Mouse (Mus musculus) skeletal muscle tissue, adult 2 months (tissue): ENCODE results near the gene Arsa.
A peak's percentile ranks its signal among the peaks of the same experiment; 100 is the strongest.
"Not testable (repeated sequence)": the region's sequence is repeated elsewhere in the genome, so short reads cannot be mapped to it uniquely, and the experiment has no call there.

Source experiments
- DNase-seq: peaks from one replicate; pipeline ENCODE4 v3.0.0-alpha.2; 2012; ENCODE audit warnings: low read depth, low spot score

Gene Arsa

DNA sequence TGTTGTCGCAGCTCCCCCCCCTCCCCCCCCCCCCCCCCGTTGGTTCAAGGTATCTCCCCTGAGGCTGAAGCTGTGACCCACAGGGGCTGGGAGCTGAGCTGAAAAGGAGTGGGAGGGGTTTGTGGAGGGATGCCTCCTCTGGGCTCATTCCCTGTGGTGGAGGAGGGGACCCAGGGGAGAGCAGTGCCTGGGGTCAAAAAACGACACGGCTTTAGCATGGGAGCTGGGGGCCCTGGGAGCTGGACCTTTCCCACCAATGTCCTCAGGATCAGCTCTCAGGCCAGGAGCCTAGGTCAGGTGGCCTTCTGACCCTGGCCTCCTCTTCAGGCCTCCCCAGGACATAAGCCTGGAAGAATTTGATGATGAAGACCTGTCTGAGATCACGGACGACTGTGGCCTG lies 22.4 kb downstream of the Arsa start:
- DNase-seq, result no peak

DNA sequence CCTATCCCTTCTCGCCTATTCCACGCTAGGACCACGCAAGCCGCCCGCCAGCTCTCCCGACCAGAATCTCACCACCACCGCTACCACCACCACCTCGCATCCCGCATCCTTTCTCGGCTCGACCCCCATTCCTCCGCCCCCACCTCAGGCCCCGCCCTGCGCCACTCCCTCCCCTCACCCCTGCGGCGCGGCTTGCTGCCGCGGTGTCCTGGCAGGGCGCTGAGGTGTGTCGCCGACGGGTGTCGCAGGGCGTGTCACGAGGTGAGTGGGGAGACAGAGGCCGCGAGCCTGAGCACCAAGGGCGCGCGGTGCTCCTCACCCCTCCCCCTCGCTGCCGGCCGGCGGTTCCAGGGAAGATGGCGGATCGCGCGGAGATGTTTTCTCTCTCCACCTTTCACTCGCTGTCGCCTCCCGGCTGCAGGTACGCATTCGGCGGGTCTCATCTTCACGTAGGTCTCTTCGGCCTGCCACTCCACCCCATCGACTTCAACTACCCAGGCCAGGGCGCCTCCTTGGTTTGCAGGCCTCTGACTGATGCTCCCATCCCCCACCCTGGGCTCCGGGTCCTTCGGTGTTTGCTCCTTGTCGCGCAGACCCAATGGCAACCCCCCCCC lies 23.3 kb downstream of the Arsa start, which contains the start of gene Mapk8ip2:
Gene Mapk8ip2 (plus strand): TSS at position 49 of the 614 bp plus-strand sequence.
- DNase-seq, result no peak

- DNase-seq, result no peak
These were observed 24.0 kb downstream of the Arsa start for GRCm38 (mm10) chr15:89452906-89453864.

DNA sequence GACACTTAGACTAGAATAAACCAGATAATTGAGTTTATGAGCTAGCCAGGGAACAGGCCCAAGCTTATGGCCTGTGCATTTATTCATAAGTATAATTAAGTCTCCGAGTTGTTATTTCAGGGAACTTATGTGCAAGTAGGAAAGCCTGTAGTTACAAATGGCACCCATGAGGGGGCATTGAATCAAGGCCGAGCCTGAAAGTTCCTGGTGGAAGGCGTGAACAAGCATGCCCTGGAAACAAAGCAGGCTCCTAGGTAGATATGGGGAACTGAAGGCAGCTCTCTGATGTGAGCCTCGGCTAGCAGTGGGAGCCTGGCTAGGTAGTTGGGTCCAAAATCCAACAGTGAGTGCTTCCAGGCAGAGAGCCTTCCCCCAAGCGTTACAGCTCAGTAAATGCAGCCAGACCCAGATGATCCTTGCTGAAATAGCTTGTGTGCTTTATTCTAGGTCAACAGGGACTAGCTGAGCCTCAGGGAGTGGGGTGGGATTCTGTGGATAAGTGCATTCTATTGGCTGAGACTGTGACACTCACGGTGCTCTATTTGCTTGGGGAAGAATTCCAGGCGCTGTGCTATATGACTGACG lies 34.6 kb downstream of the Arsa start:
- DNase-seq, result no peak

GRCm38 (mm10) chr15:89435878-89436277 lies 41.3 kb downstream of the Arsa start:
- DNase-seq, result no peak

GRCm38 (mm10) chr15:89434136-89434535 lies 43.1 kb downstream of the Arsa start:
- DNase-seq, result no peak

DNA sequence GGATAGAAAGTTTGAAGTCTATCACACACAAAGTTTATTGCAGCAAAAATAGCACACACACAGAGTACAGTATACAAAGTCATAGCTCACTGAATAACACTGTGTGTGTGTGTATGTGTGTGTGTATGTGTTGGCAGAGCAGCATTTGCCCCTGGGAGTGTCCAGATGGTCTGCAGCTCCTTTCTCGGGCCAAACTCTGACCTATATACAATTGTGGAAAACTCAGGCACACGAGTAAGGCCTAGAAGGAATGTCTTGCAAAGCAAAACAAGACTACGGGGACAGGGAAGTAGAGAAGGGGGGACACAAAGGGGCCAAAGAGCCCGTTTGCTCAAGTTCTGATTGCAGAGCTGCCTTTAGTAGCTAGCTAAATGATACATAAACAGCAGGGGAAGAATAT lies 44.3 kb downstream of the Arsa start:
- no peak for DNase-seq

DNA sequence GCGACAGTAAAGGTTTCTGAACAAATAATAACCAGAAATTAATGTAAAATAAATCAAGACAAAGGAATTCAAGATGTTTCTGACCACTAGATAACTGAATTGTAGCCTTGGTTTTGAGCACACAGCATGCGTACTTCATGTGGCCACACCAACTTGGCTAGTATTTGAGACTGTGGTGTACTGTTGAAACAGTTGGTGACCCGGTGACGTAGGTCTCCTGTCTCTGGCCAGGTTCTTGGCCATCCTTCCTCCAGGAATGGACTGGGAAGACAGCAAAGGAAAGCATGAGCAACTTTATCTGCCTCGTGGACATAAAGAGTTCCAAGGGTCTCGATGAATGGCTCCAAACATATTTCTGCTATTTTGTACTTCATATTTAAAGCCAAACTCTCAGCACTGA lies 45.4 kb downstream of the Arsa start:
- DNase-seq, result no peak

GRCm38 (mm10) chr15:89431271-89431670 lies 46.0 kb downstream of the Arsa start:
- no peak for DNase-seq

GRCm38 (mm10) chr15:89430771-89431170 lies 46.5 kb downstream of the Arsa start:
- not testable (repeated sequence) for DNase-seq

DNA sequence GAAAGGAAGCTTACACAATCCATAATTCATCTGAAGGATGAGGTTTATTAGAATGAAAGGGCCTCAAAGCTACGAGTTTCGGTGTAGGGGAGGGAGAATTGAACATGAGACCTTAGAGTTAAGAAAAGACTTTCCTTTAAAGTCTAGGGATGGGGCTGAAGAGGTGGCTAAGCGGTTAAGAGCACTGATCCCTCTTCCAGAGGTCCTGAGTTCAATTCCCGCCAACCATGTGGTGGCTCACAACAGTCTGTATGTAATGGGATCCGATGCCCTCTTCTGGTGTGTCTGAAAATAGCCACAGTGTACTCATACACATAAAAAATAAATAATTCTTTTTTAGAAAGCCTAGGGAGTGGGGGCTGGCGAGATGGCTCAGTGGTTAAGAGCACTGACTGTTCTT lies 46.9 kb downstream of the Arsa start:
- no peak for DNase-seq

DNA sequence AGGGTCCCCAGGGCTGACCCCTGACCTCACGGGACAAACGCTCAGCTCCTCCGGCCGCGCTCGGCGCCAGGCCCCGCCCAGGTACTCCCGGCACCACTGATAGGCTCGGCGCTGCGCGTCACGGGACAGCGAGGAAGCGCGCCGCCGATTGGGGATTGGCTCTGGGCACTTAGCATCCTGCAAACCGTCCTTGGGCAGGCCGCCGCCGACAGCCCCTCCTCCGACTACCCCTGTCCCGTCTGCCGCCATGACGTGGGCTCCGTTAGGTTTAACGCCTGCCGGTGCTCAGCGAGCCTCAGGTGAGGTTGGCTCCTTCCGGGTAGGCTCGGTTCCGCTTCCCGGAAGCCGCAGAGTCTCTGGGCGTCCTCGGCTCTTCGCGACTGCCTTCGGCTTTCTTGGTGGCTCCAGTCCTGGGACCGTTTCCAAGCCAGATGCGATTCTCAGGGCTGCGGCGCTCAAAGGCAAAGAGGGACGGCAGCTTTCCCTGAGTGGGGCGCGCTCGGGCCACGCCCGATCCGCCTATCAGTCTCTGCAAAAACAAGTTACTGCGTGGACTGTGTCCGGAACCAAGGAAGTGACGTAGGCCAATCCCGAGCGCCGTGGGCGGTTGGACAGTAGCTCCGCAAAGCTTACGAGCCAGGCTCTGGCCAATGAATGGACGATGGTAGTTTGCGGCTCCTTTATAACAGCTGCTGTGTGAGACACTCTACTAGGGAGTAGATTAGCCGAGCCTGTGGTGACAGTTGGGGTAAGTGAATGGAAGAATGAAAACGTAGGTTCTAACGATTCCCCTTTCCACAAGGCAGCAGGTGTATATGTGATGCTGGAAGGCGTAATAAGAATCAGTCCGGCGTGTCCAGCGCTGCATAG lies 47.6 kb downstream of the Arsa start, which contains the start of the genes C730034F03Rik, Gm44502 and Chkb:
Gene C730034F03Rik (plus strand): TSS at position 238 of the 870 bp plus-strand sequence.
Gene Gm44502 (minus strand): TSS at position 345 of the 870 bp plus-strand sequence.
Gene Chkb (minus strand): TSS at position 557 of the 870 bp plus-strand sequence.
- peak; percentile 94 for DNase-seq

DNA sequence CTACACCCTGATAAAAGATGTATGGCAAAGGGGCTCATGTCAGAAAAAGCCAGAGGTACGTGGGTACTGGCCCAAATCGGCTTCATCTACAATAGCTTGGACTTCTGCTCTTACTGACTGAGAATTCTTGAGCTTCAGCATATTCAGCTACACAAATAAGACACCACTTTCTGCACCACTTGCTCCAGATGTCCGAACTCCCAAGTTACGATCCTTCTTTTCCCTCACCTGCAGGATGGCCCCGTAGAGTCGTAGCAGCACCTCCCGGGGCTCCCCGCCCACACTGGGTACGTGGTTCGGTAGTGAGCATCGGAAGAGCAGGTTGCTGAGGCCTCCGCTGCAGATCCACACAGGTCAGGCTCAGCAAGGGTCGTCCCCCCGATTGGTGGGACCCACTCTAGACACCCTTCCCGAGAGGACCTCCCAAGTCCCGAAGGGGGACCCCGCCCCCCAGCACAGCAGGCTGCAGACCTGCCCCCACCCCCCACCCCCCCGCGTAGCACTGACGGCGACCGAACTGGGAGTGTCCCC lies 48.3 kb downstream of the Arsa start:
- DNase-seq, result no peak

- DNase-seq, result no peak
These were observed 49.0 kb downstream of the Arsa start for GRCm38 (mm10) chr15:89428136-89428790.

GRCm38 (mm10) chr15:89426716-89427115 lies 50.5 kb downstream of the Arsa start:
- DNase-seq, result no peak

DNA sequence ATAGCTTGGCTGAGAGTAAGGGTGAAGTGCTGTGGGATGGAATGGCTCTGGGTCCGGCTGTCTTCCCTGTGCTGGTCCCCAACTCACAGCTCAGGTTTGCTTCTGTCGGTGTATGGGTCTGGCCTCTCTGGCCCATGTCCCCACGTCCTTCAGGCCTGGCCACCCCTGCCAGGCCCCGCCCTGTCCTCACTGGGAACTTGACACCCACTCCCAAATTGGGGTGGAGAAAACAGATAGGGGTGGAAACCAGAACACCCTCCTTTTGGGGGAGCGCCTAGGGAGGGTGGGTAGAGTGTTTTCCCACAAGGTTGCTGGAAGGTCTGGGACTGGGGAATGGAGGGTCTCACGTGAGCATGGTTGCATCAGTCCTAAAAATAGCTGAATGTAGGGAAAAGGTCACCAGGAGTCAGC lies 51.5 kb downstream of the Arsa start, which contains the start of gene Cpt1b:
Gene Cpt1b (minus strand): TSS at position 153 of the 411 bp plus-strand sequence.
- DNase-seq, result peak; percentile 89

- no peak for DNase-seq
These were observed 52.6 kb downstream of the Arsa start for GRCm38 (mm10) chr15:89424621-89425020.
